Mouse (Mus musculus) yolk sac, embryonic 10.5 days (tissue): Measurements from ENCODE around the gene Il3.

Experiments used
- DNase-seq: peaks from one replicate; pipeline ENCODE4 v3.0.0-alpha.2; 2017; ENCODE audit warnings: low spot score

Gene Il3

GRCm38 (mm10) chr11:54216091-54216490 lies 51.0 kb downstream of the Il3 start:
- DNase-seq: no peak
